Mouse (Mus musculus) frontal cortex, postnatal 10 days (tissue): ENCODE measurements around the gene Arhgap22.

Experiments
- DNase-seq, 2 experiments: peaks; one replicate each; pipeline ENCODE4 v3.0.0; 2022; ENCODE audit warnings: low spot score in 2 of 2, mixed read lengths in 1 of 2

Gene Arhgap22

DNA sequence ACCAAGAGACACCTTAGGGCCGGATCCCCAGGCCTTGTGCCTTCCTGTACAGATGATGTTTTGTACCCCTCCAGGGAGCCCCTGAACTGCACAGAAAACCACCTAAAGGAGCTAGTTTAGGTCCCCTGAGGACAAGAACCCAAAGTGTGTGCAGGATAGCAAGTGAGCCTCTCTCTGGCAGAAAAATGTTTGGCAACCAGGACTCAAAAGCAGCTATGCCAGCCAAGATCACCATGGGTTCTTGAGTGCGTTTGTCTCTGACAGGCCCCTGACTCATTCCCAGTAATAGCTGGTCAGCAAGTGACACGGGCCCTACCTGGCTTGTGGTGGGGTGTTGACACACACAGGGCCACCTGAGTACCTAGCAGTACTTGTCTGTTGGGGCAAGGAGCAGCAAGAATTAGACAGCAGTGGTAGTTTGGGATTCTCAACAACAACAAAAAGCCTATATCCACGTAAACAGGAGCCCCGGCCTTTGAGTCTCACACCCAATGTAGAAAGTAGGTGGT is 115.5 kb downstream of the Arhgap22 start:
- DNase-seq: no peak

DNA sequence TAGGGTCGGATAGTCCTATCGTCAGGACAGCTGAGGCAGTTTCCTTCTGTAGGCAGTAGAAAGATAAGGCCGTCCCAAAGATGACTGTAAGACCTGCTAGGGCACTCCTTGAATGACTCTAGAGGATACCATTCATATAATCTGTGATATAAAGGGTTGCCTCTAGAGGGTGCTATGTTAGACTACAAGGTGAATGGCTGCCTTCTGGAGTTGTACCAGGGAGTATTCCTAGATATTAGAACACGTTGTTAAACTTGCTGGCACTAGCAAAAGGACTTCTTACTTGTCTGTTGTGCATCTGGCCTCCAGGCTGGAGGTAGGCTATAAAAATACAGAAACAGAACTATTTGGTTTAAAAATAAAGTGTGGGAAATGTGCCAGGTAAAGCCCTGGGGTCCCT is 117.2 kb downstream of the Arhgap22 start:
- DNase-seq: no peak

DNA sequence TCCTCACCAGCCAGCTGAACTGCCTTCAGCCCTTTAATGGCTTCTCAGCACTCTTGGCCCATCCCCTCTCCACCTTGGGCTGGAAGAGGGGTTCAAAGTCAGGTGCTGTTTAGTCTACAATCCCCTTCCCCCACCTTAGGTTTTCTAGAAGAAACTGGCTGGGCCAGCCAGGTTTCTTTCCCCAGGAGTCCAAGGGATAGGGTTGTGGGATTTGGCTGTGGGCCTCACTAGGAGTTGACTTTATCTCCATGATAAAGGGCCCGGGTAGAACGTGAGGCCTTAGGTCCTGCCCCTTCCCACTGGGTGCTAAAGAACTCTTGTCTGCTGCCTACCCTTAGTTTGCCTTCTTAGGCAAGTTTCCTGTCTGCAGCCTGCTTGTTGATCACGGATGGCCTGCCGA is 117.8 kb downstream of the Arhgap22 start:
- no peak for DNase-seq

- no peak for DNase-seq
Observed at GRCm38 (mm10) chr14:33333833-33334232, 120.0 kb downstream of the Arhgap22 start.

DNA sequence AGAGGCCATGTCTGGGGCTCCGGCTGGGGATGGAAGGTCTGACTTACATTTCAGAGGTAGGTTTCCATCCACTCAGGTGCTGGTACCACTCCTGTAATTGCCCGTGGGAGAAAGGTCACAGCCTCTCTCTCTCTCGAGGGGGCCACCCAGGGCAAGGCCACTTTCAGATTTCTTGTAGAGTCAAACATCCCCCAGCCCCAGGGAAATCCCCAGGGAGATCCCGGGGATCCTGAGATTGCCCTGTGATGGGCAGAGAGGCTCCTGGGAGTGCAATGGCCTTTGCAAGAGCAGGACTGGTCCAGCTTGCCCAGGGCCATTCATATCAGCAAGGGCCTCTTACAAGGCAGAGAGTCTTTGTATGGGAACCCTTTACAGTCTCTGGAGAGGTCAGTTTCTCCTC is 120.6 kb downstream of the Arhgap22 start:
- DNase-seq: no peak

GRCm38 (mm10) chr14:33335733-33336132 is 121.9 kb downstream of the Arhgap22 start:
- no peak for DNase-seq

DNA sequence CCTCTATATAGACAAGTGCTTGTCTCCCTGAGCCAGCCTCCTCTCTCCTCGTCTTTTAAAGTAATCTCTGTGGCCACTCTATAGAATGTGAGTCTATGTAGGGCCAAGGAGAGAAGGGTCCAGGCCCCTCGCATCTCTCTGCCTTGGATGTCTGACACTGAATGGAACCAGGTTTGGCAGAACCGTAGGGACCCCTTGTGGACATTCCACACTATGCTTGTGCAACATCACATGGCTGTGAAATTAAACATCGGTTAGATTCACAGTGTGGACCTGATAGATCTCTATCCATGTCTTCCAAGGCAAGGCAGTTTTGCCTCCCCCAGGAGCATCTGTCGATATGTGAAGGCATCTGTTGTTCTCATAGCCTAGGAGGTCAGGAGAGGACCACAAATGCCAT is 124.9 kb downstream of the Arhgap22 start:
- DNase-seq: no peak

- DNase-seq: no peak
Observed at GRCm38 (mm10) chr14:33343131-33343725, 129.4 kb downstream of the Arhgap22 start.

DNA sequence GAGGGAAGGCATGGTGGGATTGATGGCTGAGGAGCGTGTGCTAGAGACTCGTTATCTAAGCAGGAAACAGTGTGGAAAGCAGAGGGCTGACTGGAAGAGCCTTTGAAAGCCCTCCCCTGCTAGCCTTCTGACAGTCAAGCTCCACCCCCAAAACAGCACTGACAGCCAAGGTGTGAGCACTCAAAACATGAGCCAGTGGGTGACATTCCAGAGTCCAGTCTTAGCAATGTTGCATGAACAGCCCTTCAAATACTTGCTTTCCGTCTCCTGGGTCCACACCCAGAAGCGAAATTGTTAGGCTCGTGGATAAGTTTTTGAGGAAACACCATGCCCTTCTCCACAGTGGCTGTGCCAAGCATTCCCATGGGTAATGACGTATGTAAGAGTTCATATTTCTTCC is 132.7 kb downstream of the Arhgap22 start:
- no peak for DNase-seq

- no peak for DNase-seq
Observed at GRCm38 (mm10) chr14:33347738-33348137, 133.9 kb downstream of the Arhgap22 start.

GRCm38 (mm10) chr14:33348146-33348545 is 134.3 kb downstream of the Arhgap22 start:
- no peak for DNase-seq

- DNase-seq: no peak
Observed at GRCm38 (mm10) chr14:33351019-33351418, 137.2 kb downstream of the Arhgap22 start.

GRCm38 (mm10) chr14:33351984-33352722 is 138.3 kb downstream of the Arhgap22 start:
- DNase-seq: no peak

DNA sequence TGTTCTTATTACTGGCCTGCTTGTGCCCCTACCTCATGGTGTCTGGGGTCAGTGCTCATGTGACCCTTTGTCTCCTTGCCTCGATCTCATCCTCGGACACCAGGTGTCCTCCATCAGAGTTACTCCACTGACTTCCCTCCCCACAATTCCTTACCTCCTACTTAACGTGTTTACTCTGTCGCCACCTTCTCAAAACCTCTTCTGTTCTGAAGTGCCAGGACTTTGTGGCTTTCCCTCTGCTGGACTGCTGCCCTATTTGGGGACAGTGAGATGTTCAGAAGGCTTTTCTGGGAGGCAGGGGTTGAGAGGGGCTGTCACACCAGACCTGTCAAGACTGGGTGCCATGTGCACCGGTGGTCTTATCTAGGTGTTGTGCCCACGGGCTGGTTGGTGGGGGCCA is 139.1 kb downstream of the Arhgap22 start:
- DNase-seq: no peak

- DNase-seq: no peak
Observed at GRCm38 (mm10) chr14:33355276-33355675, 141.4 kb downstream of the Arhgap22 start.

GRCm38 (mm10) chr14:33357600-33358368 is 144.0 kb downstream of the Arhgap22 start:
- no peak for DNase-seq

- DNase-seq: no peak
Observed at GRCm38 (mm10) chr14:33358891-33359290, 145.1 kb downstream of the Arhgap22 start.

DNA sequence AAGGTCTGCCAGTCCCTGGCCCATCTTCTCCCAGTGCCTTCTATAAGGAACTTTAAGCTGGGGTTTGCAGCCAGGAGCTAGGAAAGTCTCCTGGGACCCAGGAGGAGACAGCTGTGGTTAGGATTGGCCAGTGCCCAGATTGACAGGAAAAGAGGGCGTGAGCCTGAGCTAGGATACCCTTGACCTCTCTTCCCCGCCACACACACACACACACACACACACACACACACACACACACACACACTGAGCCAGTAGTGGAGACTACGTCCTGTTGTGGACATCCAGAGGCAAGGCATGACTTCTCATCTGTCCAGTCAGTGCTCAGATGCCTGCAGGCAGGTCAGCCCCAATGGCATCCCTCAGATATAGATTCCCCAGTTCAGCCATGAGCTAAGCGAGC is 147.7 kb downstream of the Arhgap22 start:
- no peak for DNase-seq

- DNase-seq: no peak
Observed at GRCm38 (mm10) chr14:33362122-33362521, 148.3 kb downstream of the Arhgap22 start.

GRCm38 (mm10) chr14:33362807-33363206 is 149.0 kb downstream of the Arhgap22 start:
- DNase-seq: no peak

GRCm38 (mm10) chr14:33363611-33364010 is 149.8 kb downstream of the Arhgap22 start:
- no peak for DNase-seq

GRCm38 (mm10) chr14:33364061-33364460 is 150.2 kb downstream of the Arhgap22 start:
- DNase-seq: no peak
